Mouse (Mus musculus): Measurements from ENCODE around the gene Tpo. TPM values are rescaled to one million over a fixed set of nuclear protein-coding genes. Genes with fewer than 3 reads are reported as not detected.
A peak's percentile ranks its signal among the peaks of the same experiment; 100 is the strongest.

The Tpo gene
- polyA plus RNA-seq, 1 experiment from 2014 or later = not detected

DNA sequence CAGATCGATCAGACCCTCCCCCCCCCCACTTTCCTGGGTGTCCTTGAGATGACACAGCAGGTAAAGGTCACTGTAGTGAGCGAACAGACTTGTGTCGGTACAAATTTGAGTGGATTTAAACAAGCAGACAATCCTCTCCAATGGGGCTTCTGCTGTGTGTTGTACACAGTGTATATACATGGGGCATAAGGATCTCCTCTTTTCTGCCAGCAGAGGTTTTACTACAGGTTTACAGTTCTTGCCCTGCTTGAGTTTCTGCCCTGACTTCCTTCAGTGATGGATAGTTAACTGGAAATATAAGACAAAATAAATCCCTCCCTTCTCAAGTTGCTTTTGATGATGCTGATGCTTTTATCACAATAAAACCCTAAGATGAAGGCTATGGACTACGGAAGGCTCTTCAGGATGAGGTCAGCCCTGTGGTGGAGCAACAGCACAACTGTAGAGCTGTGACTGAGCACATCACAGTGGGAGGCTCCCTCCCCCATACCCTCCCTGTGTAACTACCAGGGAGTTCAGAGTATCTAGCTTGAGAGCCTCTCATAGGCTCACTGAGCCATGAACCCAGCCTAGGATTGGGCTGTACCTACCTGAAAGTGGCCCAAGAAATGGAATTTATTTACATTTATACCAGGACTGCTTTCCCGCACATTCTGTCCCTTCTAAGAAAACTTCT, 29.4 kb upstream of the Tpo start:
- H3K9ac ChIP-seq (replicated peaks; ENCODE audit: low read length) = no peak overlapping the region
- no peaks in the 10 kb centered on the region for H3K36me3 ChIP-seq (replicated peaks; ENCODE audit: control insufficient read depth, insufficient read depth, low read depth, low read length)
- no peaks in the 10 kb centered on the region for H3K4me1 ChIP-seq (ENCODE audit: control insufficient read depth, insufficient read depth, low read length)
- H3K4me2 ChIP-seq (ENCODE audit: low read depth, low read length) = no peak overlapping the region
- ATAC-seq (replicated peaks; ENCODE audit: insufficient number of reproducible peaks, low FRiP score, low TSS enrichment, low read depth) (no peak), DNase-seq (ENCODE audit: low spot score) (no peak)
- H3K27me3 ChIP-seq (ENCODE audit: control insufficient read depth, insufficient read depth, low read length) = no peaks in the 10 kb centered on the region
- WGBS = 91% methylated on average over 5 of the region's 5 CpGs
- H3K9me3 ChIP-seq (replicated peaks; ENCODE audit: control insufficient read depth, low read length) = no peaks in the 10 kb centered on the region
- no peak overlapping the region for H3K4me3 ChIP-seq (ENCODE audit: low read depth, low read length)
- H3K27ac ChIP-seq (replicated peaks; ENCODE audit: low read depth, low read length) = no peak overlapping the region

- H3K27me3 ChIP-seq (ENCODE audit: control insufficient read depth, insufficient read depth, low read length) = no peaks in the 10 kb centered on the region
- H3K9me3 ChIP-seq (replicated peaks; ENCODE audit: control insufficient read depth, low read length) = no peaks in the 10 kb centered on the region
- no peak overlapping the region for H3K9ac ChIP-seq (replicated peaks; ENCODE audit: low read length)
- H3K36me3 ChIP-seq (replicated peaks; ENCODE audit: control insufficient read depth, insufficient read depth, low read depth, low read length) = no peaks in the 10 kb centered on the region
- no peak overlapping the region for H3K27ac ChIP-seq (replicated peaks; ENCODE audit: low read depth, low read length)
- no peak overlapping the region for H3K4me2 ChIP-seq (ENCODE audit: low read depth, low read length)
- 76% methylated on average over 3 of the region's 3 CpGs for WGBS
- H3K4me1 ChIP-seq (ENCODE audit: control insufficient read depth, insufficient read depth, low read length) = no peaks in the 10 kb centered on the region
- no peak overlapping the region for H3K4me3 ChIP-seq (ENCODE audit: low read depth, low read length)
- no peak for DNase-seq (ENCODE audit: low spot score)
- ATAC-seq (replicated peaks; ENCODE audit: insufficient number of reproducible peaks, low FRiP score, low TSS enrichment, low read depth) = no peak
Observed at GRCm38 (mm10) chr12:30160475-30160874, 28.1 kb upstream of the Tpo start.

- WGBS = 86% methylated on average over 8 of the region's 8 CpGs
- no peak overlapping the region for H3K9ac ChIP-seq (replicated peaks; ENCODE audit: low read length)
- H3K4me2 ChIP-seq (ENCODE audit: low read depth, low read length) = no peak overlapping the region
- H3K4me1 ChIP-seq (ENCODE audit: control insufficient read depth, insufficient read depth, low read length) = no peaks in the 10 kb centered on the region
- no peak overlapping the region for H3K27ac ChIP-seq (replicated peaks; ENCODE audit: low read depth, low read length)
- no peak overlapping the region for H3K4me3 ChIP-seq (ENCODE audit: low read depth, low read length)
- H3K27me3 ChIP-seq (ENCODE audit: control insufficient read depth, insufficient read depth, low read length) = no peaks in the 10 kb centered on the region
- ATAC-seq (replicated peaks; ENCODE audit: insufficient number of reproducible peaks, low FRiP score, low TSS enrichment, low read depth) (no peak), DNase-seq (ENCODE audit: low spot score) (no peak)
- H3K9me3 ChIP-seq (replicated peaks; ENCODE audit: control insufficient read depth, low read length) = no peaks in the 10 kb centered on the region
- no peaks in the 10 kb centered on the region for H3K36me3 ChIP-seq (replicated peaks; ENCODE audit: control insufficient read depth, insufficient read depth, low read depth, low read length)
Observed at GRCm38 (mm10) chr12:30159788-30160187, 27.4 kb upstream of the Tpo start.

GRCm38 (mm10) chr12:30154079-30154673, 21.8 kb upstream of the Tpo start:
- no peak for ATAC-seq (replicated peaks; ENCODE audit: insufficient number of reproducible peaks, low FRiP score, low TSS enrichment, low read depth)
- Histone ChIP-seq H3K27me3 (ENCODE audit: control insufficient read depth, insufficient read depth, low read length) (no peaks in the 10 kb centered on the region), H3K4me1 (ENCODE audit: control insufficient read depth, insufficient read depth, low read length) (no peaks in the 10 kb centered on the region), H3K4me2 (ENCODE audit: low read depth, low read length) (no peak overlapping the region), H3K9me3 (replicated peaks; ENCODE audit: control insufficient read depth, low read length) (no peaks in the 10 kb centered on the region), H3K27ac (replicated peaks; ENCODE audit: low read depth, low read length) (no peak overlapping the region), H3K36me3 (replicated peaks; ENCODE audit: control insufficient read depth, insufficient read depth, low read depth, low read length) (no peaks in the 10 kb centered on the region), H3K9ac (replicated peaks; ENCODE audit: low read length) (no peak overlapping the region), H3K4me3 (ENCODE audit: low read depth, low read length) (no peak overlapping the region)
- WGBS = 69% methylated on average over 7 of the region's 7 CpGs
- DNase-seq (ENCODE audit: low spot score) = no peak

DNA sequence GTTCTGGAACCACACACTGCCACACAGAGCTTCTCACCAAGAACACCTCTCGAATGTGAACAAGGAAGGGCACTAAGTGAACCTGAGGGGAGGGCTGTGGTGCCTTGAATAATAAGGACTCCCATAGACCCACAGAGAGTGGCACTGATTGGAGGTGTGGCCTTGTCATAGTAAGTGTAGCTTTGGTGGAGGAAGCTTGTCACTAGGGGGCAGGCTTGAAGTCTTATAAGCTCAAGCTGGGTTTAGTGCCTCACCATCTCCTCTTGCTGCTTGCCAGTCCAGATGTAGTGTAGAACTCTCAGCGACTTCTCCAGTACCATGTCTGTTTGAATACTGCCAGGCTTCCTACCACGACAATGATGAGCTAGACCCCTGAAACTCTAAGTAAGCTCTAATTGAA, 9.7 kb upstream of the Tpo start:
- H3K4me3 ChIP-seq (ENCODE audit: low read depth, low read length) = no peak overlapping the region
- 56% methylated on average over 3 of the region's 3 CpGs for WGBS
- DNase-seq (ENCODE audit: low spot score) = peak; percentile 16

DNA sequence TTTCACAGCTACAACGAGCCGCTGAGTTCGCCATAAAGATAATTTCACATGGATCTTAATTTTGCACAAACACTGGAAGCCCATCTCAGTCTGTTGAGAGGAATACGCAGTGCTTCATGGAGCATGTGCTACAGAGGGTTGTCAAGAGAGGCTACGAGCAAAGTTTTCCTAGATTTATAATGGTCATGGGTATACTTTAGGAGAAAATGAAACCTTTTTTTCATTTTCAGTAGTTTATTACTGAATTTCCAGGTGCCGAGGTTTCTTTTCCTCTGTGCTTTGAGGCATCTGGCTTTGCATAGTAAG, 3.1 kb downstream of the Tpo start:
- Histone ChIP-seq H3K36me3 (replicated peaks; ENCODE audit: control insufficient read depth, insufficient read depth, low read depth, low read length) (no peaks in the 10 kb centered on the region), H3K4me1 (ENCODE audit: control insufficient read depth, insufficient read depth, low read length) (no peaks in the 10 kb centered on the region), H3K4me2 (ENCODE audit: low read depth, low read length) (no peak overlapping the region), H3K4me3 (ENCODE audit: low read depth, low read length) (no peak overlapping the region), H3K9ac (replicated peaks; ENCODE audit: low read length) (no peak overlapping the region), H3K27me3 (ENCODE audit: control insufficient read depth, insufficient read depth, low read length) (no peaks in the 10 kb centered on the region), H3K27ac (replicated peaks; ENCODE audit: low read depth, low read length) (no peak overlapping the region), H3K9me3 (replicated peaks; ENCODE audit: control insufficient read depth, low read length) (no peaks in the 10 kb centered on the region)
- DNase-seq (ENCODE audit: low spot score) (no peak), ATAC-seq (replicated peaks; ENCODE audit: insufficient number of reproducible peaks, low FRiP score, low TSS enrichment, low read depth) (no peak)
- 80% methylated on average over 6 of the region's 6 CpGs for WGBS

More for the DNA sequence above, 9.7 kb upstream of the Tpo start:
- Histone ChIP-seq H3K4me2 (ENCODE audit: low read depth, low read length) (no peak overlapping the region), H3K27ac (replicated peaks; ENCODE audit: low read depth, low read length) (no peak overlapping the region), H3K9ac (replicated peaks; ENCODE audit: low read length) (no peak overlapping the region), H3K27me3 (ENCODE audit: control insufficient read depth, insufficient read depth, low read length) (no peaks in the 10 kb centered on the region), H3K9me3 (replicated peaks; ENCODE audit: control insufficient read depth, low read length) (no peaks in the 10 kb centered on the region), H3K4me1 (ENCODE audit: control insufficient read depth, insufficient read depth, low read length) (no peaks in the 10 kb centered on the region), H3K36me3 (replicated peaks; ENCODE audit: control insufficient read depth, insufficient read depth, low read depth, low read length) (no peaks in the 10 kb centered on the region)
- no peak for ATAC-seq (replicated peaks; ENCODE audit: insufficient number of reproducible peaks, low FRiP score, low TSS enrichment, low read depth)

DNA sequence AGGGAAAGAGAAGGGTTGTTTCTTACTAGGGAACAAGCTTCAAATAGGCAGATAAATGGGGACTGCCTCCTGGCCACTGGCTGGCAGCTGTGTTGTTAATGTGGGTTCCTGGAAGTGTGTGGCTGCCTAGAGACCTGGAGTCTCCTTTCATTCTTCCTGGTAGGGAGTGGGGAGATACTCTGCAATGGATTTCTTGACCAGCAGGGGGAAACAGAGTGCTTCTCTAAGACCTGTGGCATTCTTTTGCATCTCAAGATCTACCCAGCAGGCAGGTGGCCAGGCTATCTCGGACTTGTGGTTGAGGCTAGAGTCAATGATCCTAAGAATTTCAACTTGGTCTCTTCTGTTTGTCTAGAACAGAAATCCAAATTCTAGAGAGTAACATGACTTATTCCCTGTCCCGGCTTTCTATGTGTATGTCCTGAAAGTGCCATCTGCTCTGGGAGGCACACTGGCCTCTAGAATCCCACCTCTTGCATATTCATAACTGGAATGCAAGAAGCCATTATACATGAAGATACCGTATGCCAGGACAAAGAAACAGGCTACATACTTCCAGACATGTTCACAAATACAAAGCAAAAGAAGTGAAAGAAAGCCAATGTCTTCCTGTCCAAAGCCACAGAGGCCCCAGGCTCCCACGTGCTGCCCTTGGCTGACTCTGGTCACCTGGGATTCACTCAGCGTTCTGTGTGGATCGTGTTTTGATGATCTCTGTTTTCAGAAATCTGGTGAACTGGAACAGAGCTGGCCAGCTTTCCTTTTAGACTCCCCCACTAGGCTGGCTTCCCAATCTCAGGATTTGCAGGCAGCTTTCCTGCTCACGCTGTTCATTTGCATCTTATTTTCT, 3.6 kb downstream of the Tpo start:
- DNase-seq (ENCODE audit: low spot score) (peak; percentile 82), ATAC-seq (replicated peaks; ENCODE audit: insufficient number of reproducible peaks, low FRiP score, low TSS enrichment, low read depth) (no peak)
- Histone ChIP-seq H3K4me3 (ENCODE audit: low read depth, low read length) (no peak overlapping the region), H3K27ac (replicated peaks; ENCODE audit: low read depth, low read length) (no peak overlapping the region), H3K4me2 (ENCODE audit: low read depth, low read length) (no peak overlapping the region), H3K27me3 (ENCODE audit: control insufficient read depth, insufficient read depth, low read length) (no peaks in the 10 kb centered on the region), H3K4me1 (ENCODE audit: control insufficient read depth, insufficient read depth, low read length) (no peaks in the 10 kb centered on the region), H3K9me3 (replicated peaks; ENCODE audit: control insufficient read depth, low read length) (no peaks in the 10 kb centered on the region), H3K9ac (replicated peaks; ENCODE audit: low read length) (no peak overlapping the region), H3K36me3 (replicated peaks; ENCODE audit: control insufficient read depth, insufficient read depth, low read depth, low read length) (no peaks in the 10 kb centered on the region)
- 68% methylated on average over 7 of the region's 7 CpGs for WGBS

DNA sequence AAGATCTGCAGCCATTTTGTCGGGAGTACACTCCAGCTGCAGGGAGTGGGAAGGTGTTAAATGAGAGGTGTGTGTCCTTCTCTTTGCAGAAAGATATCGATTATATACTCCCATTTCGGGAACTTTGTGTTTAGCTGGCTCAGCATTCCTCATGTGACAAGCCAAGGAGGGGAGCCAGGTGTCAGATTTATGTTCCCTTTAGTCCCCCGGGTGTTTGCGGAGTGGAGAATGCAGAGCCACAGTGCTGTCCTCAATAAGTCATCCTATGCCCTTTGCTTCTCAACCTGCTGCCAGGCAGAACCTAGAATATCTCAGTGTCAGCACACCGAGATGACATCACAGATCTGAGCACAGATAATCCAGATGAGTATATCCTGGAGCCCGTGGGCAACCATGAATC, 10.1 kb downstream of the Tpo start:
- H3K9ac ChIP-seq (replicated peaks; ENCODE audit: low read length) = no peak overlapping the region
- ATAC-seq (replicated peaks; ENCODE audit: insufficient number of reproducible peaks, low FRiP score, low TSS enrichment, low read depth) (no peak), DNase-seq (ENCODE audit: low spot score) (no peak)
- H3K4me1 ChIP-seq (ENCODE audit: control insufficient read depth, insufficient read depth, low read length) = no peaks in the 10 kb centered on the region
- no peak overlapping the region for H3K4me3 ChIP-seq (ENCODE audit: low read depth, low read length)
- WGBS = 86% methylated on average over 7 of the region's 7 CpGs
- no peaks in the 10 kb centered on the region for H3K36me3 ChIP-seq (replicated peaks; ENCODE audit: control insufficient read depth, insufficient read depth, low read depth, low read length)
- H3K27me3 ChIP-seq (ENCODE audit: control insufficient read depth, insufficient read depth, low read length) = no peaks in the 10 kb centered on the region
- no peak overlapping the region for H3K4me2 ChIP-seq (ENCODE audit: low read depth, low read length)
- H3K27ac ChIP-seq (replicated peaks; ENCODE audit: low read depth, low read length) = no peak overlapping the region
- H3K9me3 ChIP-seq (replicated peaks; ENCODE audit: control insufficient read depth, low read length) = no peaks in the 10 kb centered on the region
